Mouse (Mus musculus): ENCODE measurements around the gene Txndc11. TPM values are rescaled to one million over a fixed set of nuclear protein-coding genes. Genes with fewer than 3 reads are reported as not detected.
"Not testable (repeated sequence)": the region's sequence is repeated elsewhere in the genome, so short reads cannot be mapped to it uniquely, and the experiment has no call there.

Txndc11 gene
- polyA plus RNA-seq (2015; fragmentation: Nextera tagmentation; extraction: Ambion mirVana), result 32.3 and 34.6 TPM in 2 replicates

- peak within 1 kb of the TSS; percentile 65 for H3K4me2 ChIP-seq
- H3K27me3 ChIP-seq, result no peaks in the 10 kb centered on the region
- H3K9ac ChIP-seq, result peak within 1 kb of the TSS; percentile 97
- peak within 1 kb of the TSS; percentile 92 for H3K27ac ChIP-seq
- H3K9me3 ChIP-seq, result no peaks in the 10 kb centered on the region
- peaks cover 17% of the 10 kb centered on the region for H3K4me1 ChIP-seq
- WGBS, result under 1% methylated on average over 64 of the region's 80 CpGs
- peaks cover 24% of the 10 kb centered on the region; the same call in 1 of the 2 replicates for H3K36me3 ChIP-seq
- ATAC-seq (ENCODE audit: borderline replicate concordance, extremely low read depth, low FRiP score, low TSS enrichment), result peak; percentile 99
- peak within 1 kb of the TSS; percentile 93 for H3K4me3 ChIP-seq
Observed at GRCm38 (mm10) chr16:11134348-11135344, at the start of gene Txndc11. Gene Txndc11 (minus strand): TSS chr16:11134650.

DNA sequence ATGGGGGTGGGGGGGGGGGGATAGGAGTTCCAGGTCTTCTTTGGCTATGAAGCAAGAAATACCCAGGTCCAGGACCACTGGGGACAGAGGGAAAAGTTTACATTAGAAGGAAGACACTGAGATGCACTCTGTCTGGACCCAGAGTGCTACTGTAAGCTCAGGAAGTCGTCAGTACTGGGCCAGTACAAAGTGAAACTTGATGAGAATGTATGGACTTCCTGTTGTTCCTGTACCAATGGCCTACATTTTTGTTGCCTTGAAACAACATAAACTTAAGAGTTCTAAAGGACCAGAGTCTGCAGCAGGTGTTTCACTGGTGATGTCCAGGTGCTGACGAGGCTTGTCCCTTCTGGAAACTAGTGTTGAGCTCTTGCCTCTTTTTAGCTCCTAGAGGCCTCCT lies 43.0 kb upstream of the Txndc11 start:
- Histone ChIP-seq H3K27ac (no peak overlapping the region), H3K4me1 (peaks cover 13% of the 10 kb centered on the region), H3K4me3 (no peak overlapping the region), H3K9ac (no peak overlapping the region), H3K36me3 (0 out of 2 replicates have a peak, but pooled peaks cover 2% of the 10 kb centered on the region), H3K4me2 (no peak overlapping the region), H3K27me3 (no peaks in the 10 kb centered on the region), H3K9me3 (no peaks in the 10 kb centered on the region)
- WGBS, result 60% methylated on average over 2 of the region's 2 CpGs
- ATAC-seq (ENCODE audit: borderline replicate concordance, extremely low read depth, low FRiP score, low TSS enrichment), result no peak

- Histone ChIP-seq H3K27ac (peak overlapping the region; percentile 79; the same call in 1 of the 2 replicates), H3K4me1 (peaks cover 13% of the 10 kb centered on the region), H3K9me3 (no peaks in the 10 kb centered on the region), H3K9ac (peak overlapping the region; percentile 86), H3K4me2 (peak overlapping the region; percentile 64), H3K27me3 (no peaks in the 10 kb centered on the region), H3K4me3 (peak overlapping the region; percentile 83), H3K36me3 (0 out of 2 replicates have a peak, but pooled peaks cover 2% of the 10 kb centered on the region)
- 6% methylated on average over 4 of the region's 4 CpGs for WGBS
- ATAC-seq (ENCODE audit: borderline replicate concordance, extremely low read depth, low FRiP score, low TSS enrichment), result no peak
Observed at GRCm38 (mm10) chr16:11176884-11177244, 42.4 kb upstream of the Txndc11 start.

DNA sequence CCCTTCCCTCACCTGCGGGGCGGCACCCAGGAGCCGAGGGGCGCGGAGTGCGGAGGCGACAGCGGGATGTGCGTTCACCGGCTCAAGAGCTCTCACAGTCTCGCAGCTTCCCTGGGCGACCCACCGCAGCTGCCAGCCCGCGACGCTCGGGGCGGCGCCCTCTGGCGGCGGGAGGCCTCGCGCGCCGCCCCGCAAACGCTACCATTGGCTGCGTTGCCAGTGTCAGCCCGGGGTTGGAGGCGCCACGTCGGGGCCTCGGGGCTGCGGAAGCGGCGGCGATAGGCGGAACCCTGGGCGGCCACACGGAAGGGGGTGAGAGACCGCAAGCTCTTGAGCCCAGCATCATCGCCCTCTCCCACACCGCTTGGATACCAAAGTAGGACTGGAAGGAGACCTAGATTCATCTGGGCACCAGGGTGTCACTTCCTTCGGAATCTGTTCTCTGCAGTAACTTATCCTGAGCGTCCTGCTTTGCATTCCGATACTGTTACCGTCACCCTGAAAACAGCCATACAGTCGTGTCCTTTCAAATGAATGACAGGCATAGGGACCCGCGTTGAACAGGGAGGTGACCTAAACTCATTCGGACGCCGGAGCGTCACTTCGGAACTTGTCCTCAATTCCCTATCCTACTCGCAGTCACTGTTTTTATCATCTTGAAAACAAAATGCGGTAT lies 41.9 kb upstream of the Txndc11 start, which contains the start of gene Zc3h7a:
Zc3h7a (minus strand) TSS at position 186 of the 676 bp plus-strand sequence.
- peak; percentile 94 for ATAC-seq (ENCODE audit: borderline replicate concordance, extremely low read depth, low FRiP score, low TSS enrichment)
- Histone ChIP-seq H3K27ac (peak within 1 kb of the TSS; percentile 79), H3K27me3 (no peaks in the 10 kb centered on the region), H3K4me3 (peak within 1 kb of the TSS; percentile 83), H3K9ac (peak within 1 kb of the TSS; percentile 86), H3K4me2 (peak within 1 kb of the TSS; percentile 64), H3K9me3 (no peaks in the 10 kb centered on the region), H3K36me3 (0 out of 2 replicates have a peak, but pooled peaks cover 2% of the 10 kb centered on the region), H3K4me1 (peaks cover 13% of the 10 kb centered on the region)
- WGBS, result under 1% methylated on average over 55 of the region's 57 CpGs

DNA sequence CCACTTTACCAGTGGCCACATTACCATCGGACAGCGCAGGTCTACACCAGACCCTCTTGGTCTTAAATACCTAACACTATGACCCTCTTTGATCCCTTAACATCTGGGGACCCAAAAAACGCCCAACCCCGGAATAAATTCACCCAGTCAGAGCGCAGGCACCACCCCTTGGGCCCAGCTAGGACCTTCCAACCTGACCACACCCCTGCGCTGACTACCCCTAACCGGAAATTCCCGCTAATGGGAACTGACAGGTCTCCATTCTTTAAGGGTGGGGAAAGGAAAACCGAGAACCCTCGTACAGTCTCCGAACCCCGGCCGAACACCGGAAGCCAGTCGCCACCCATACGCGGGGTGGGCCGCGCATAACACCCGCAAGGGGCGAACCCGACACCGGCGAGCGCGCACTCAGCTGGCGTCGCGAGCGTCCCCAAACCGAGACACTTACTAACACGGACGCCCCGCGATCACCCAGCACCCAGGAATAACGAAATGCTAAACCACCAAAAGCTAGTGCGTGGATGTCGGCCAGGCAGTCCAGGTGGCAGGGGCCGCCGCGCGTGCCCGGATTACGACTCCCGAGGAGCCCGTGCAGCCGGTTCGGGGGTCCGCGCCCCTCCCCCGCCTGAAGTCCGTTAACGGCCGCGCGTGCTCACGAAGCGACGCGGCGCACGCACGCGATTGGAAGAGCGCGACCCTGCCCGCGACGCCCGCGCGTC lies 41.2 kb upstream of the Txndc11 start:
- Histone ChIP-seq H3K4me3 (peak overlapping the region; percentile 83), H3K4me2 (peak overlapping the region; percentile 64), H3K27ac (peak overlapping the region; percentile 79), H3K9me3 (no peaks in the 10 kb centered on the region), H3K4me1 (peaks cover 13% of the 10 kb centered on the region), H3K9ac (peak overlapping the region; percentile 86), H3K27me3 (no peaks in the 10 kb centered on the region), H3K36me3 (0 out of 2 replicates have a peak, but pooled peaks cover 2% of the 10 kb centered on the region)
- WGBS, result under 1% methylated on average over 72 of the region's 72 CpGs
- ATAC-seq (ENCODE audit: borderline replicate concordance, extremely low read depth, low FRiP score, low TSS enrichment), result peak; percentile 51; the same call in 1 of the 2 replicates

DNA sequence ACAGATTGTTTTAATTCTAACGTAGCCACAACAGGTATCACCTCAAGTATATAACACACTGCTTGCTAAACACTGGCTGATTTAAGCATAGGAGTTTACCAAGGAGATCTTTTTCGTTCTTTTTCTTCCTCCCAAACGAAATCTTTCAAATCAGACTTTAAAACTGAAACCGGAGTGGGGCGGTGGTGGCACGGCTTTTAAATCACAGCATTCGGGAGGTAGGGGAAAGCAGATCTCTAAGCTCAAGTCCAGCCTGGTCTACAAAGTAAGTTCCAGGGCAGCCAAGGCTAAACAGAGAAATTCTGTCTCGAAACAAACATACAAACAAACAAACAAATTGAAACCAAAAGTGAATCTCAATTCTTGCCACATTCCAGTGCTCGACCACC lies 40.6 kb upstream of the Txndc11 start:
- 0 out of 2 replicates have a peak, but pooled peaks cover 2% of the 10 kb centered on the region for H3K36me3 ChIP-seq
- H3K27me3 ChIP-seq, result no peaks in the 10 kb centered on the region
- peak overlapping the region; percentile 83 for H3K4me3 ChIP-seq
- H3K4me2 ChIP-seq, result peak overlapping the region; percentile 64
- H3K4me1 ChIP-seq, result peaks cover 13% of the 10 kb centered on the region
- peak overlapping the region; percentile 79 for H3K27ac ChIP-seq
- no peak for ATAC-seq (ENCODE audit: borderline replicate concordance, extremely low read depth, low FRiP score, low TSS enrichment)
- H3K9me3 ChIP-seq, result no peaks in the 10 kb centered on the region
- 10% methylated on average over 9 of the region's 9 CpGs for WGBS
- H3K9ac ChIP-seq, result peak overlapping the region; percentile 86

- Histone ChIP-seq H3K27ac (0 out of 2 replicates have a peak overlapping the region, but pooled peaks have one; percentile 79), H3K9me3 (no peaks in the 10 kb centered on the region), H3K4me2 (peak overlapping the region; percentile 64), H3K4me3 (peak overlapping the region; percentile 83), H3K27me3 (no peaks in the 10 kb centered on the region), H3K36me3 (0 out of 2 replicates have a peak, but pooled peaks cover 2% of the 10 kb centered on the region), H3K4me1 (peaks cover 13% of the 10 kb centered on the region), H3K9ac (peak overlapping the region; percentile 86; the same call in 1 of the 2 replicates)
- no peak for ATAC-seq (ENCODE audit: borderline replicate concordance, extremely low read depth, low FRiP score, low TSS enrichment)
- 9% methylated on average over 10 of the region's 10 CpGs for WGBS
Observed at GRCm38 (mm10) chr16:11174671-11175081, 40.2 kb upstream of the Txndc11 start.

GRCm38 (mm10) chr16:11171679-11172078 lies 37.2 kb upstream of the Txndc11 start:
- Histone ChIP-seq H3K9ac (no peak overlapping the region), H3K9me3 (no peaks in the 10 kb centered on the region), H3K4me3 (no peak overlapping the region), H3K27ac (no peak overlapping the region), H3K27me3 (no peaks in the 10 kb centered on the region), H3K4me2 (no peak overlapping the region), H3K36me3 (0 out of 2 replicates have a peak, but pooled peaks cover 2% of the 10 kb centered on the region), H3K4me1 (peaks cover 9% of the 10 kb centered on the region)
- no peak for ATAC-seq (ENCODE audit: borderline replicate concordance, extremely low read depth, low FRiP score, low TSS enrichment)
- WGBS, result 82% methylated on average over 6 of the region's 6 CpGs

GRCm38 (mm10) chr16:11166431-11166830 lies 32.0 kb upstream of the Txndc11 start:
- Histone ChIP-seq H3K9ac (no peak overlapping the region), H3K27me3 (no peaks in the 10 kb centered on the region), H3K27ac (no peak overlapping the region), H3K36me3 (peaks cover 14% of the 10 kb centered on the region; the same call in 1 of the 2 replicates), H3K4me2 (no peak overlapping the region), H3K4me1 (no peaks in the 10 kb centered on the region), H3K9me3 (no peaks in the 10 kb centered on the region), H3K4me3 (no peak overlapping the region)
- ATAC-seq (ENCODE audit: borderline replicate concordance, extremely low read depth, low FRiP score, low TSS enrichment), result no peak
- 89% methylated on average over 2 of the region's 2 CpGs for WGBS

DNA sequence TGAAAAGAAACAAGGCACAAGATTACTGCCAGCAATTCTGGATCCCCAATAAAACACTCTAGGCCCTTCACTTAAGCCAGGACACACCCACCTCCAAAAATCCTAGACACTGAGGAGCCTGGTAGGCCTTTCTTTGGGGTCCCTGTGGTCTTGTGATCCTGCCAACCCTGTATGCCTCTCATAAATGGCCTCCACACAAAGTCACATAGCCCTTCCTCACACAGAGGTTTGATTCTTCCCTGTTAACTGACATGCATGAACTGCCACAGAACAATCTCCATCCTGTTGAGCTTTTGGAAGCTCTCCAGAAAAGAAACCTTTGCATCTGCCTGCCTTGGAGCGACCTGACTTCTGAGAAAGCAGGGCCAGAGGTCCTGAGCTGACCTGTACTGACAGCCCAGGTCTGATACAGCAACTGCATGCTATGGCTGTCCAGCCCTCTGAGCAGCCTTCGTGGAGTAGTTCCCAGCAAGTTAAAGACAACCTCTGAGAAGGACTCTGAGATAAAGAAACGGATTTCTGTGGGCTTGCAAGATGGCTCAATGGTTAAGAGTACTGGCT lies 30.3 kb upstream of the Txndc11 start:
- H3K9me3 ChIP-seq, result no peaks in the 10 kb centered on the region
- no peak overlapping the region for H3K9ac ChIP-seq
- no peak overlapping the region for H3K27ac ChIP-seq
- H3K4me1 ChIP-seq, result no peaks in the 10 kb centered on the region
- no peak for ATAC-seq (ENCODE audit: borderline replicate concordance, extremely low read depth, low FRiP score, low TSS enrichment)
- peaks cover 18% of the 10 kb centered on the region; the same call in 1 of the 2 replicates for H3K36me3 ChIP-seq
- H3K27me3 ChIP-seq, result no peaks in the 10 kb centered on the region
- H3K4me2 ChIP-seq, result no peak overlapping the region
- no peak overlapping the region for H3K4me3 ChIP-seq
- WGBS, result 73% methylated on average over 3 of the region's 3 CpGs

DNA sequence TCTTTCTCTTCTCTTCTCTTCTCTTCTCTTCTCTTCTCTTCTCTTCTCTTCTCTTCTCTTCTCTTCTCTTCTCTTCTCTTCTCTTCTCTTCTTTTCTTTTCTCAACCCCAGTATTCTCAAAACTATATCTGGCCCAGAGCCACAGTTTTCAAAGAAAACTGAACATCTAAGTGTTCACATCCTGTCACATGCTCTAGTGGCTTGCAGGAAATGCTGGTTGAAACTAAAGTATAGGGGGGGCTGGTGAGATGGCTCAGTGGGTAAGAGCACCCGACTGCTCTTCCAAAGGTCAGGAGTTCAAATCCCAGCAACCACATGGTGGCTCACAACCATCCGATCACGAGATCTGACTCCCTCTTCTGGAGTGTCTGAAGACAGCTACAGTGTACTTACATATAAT lies 23.3 kb upstream of the Txndc11 start:
- not testable (repeated sequence) for H3K4me1 ChIP-seq; H3K27ac ChIP-seq; H3K27me3 ChIP-seq; H3K9ac ChIP-seq; H3K4me2 ChIP-seq; H3K4me3 ChIP-seq; H3K9me3 ChIP-seq; ATAC-seq (ENCODE audit: borderline replicate concordance, extremely low read depth, low FRiP score, low TSS enrichment)
- 63% methylated on average over 2 of the region's 3 CpGs for WGBS
- peaks cover 60% of the 10 kb centered on the region for H3K36me3 ChIP-seq
